Mouse (Mus musculus): ENCODE measurements around the gene Dot1l.

- TF ChIP-seq CTCF (IDR thresholded peaks at IDR 0.05; ENCODE audit: borderline replicate concordance, control insufficient read depth, extremely low read depth, insufficient read depth, low read length, poor library complexity) (no peak), POLR2A (IDR thresholded peaks at IDR 0.05; ENCODE audit: control insufficient read depth, extremely low read depth, insufficient read depth, low read length, poor library complexity) (no peak)
Observed at GRCm38 (mm10) chr10:80785963-80786362, 31.0 kb downstream of the Dot1l start.

Measured in thymus, adult 2 months (tissue).